20 mouse cellular contexts compared by ENCODE assay signal in genomic region chr5:118291453-118291852, GRCm38 (mm10). TPM values are rescaled to one million over a fixed set of nuclear protein-coding genes. Genes with fewer than 3 reads are reported as not detected.
A peak's percentile ranks its signal among the peaks of the same experiment; 100 is the strongest.
DNase-seq lines count a peak whose midpoint lies in the region; ATAC-seq and TF ChIP-seq lines count a peak whose summit lies in the region.
"Had no signal": no experiment of that assay in that cellular context is flagged by ENCODE, and none has a peak within 500 bp of the region (broad histone marks: within the 10 kb centered on the region; RNA-seq: fewer than 3 reads in every experiment).

No protein-coding gene starts in this region.

- 0 out of 2 replicates have a peak, but pooled peaks have one; percentile 5 for TF ChIP-seq CTCF in kidney, adult 2 months (conservative IDR thresholded peaks at IDR 0.05; ENCODE audit: insufficient read depth, insufficient read length, low read depth, low read length)
- peak; percentile 23; the same call in 1 of the 2 replicates for TF ChIP-seq CTCF in lung, postnatal 0 days (IDR thresholded peaks at IDR 0.05)
- TF ChIP-seq CTCF in ES-Bruce4 (IDR thresholded peaks at IDR 0.05; ENCODE audit: low read depth, low read length) = peak; percentile 45

- H3K4me2 ChIP-seq in lung, postnatal 0 days (replicated peaks; ENCODE audit: low read depth, low read length) = no peak overlapping the region
- H3K4me2 ChIP-seq: embryonic facial prominence, embryonic 13.5 days; midbrain, embryonic 11.5 days; neural tube, embryonic 12.5 days had no signal

- no peaks in the 10 kb centered on the region for H3K36me3 ChIP-seq in kidney, adult 2 months (ENCODE audit: control insufficient read depth, insufficient read depth, low read length)
- no peaks in the 10 kb centered on the region for H3K36me3 ChIP-seq in lung, postnatal 0 days (ENCODE audit: insufficient read depth, low read length)
- no peaks in the 10 kb centered on the region for H3K36me3 ChIP-seq in ES-Bruce4 (ENCODE audit: control insufficient read depth, insufficient read depth, low read length, poor library complexity, severe bottlenecking)
- H3K36me3 ChIP-seq: embryonic facial prominence, embryonic 13.5 days; G1E; neural tube, embryonic 12.5 days had no signal

- no peak overlapping the region for H3K27ac ChIP-seq in kidney, adult 2 months (ENCODE audit: insufficient read depth, low read depth, low read length)
- no peak overlapping the region for H3K27ac ChIP-seq in lung, postnatal 0 days (ENCODE audit: low read length)
- no peak overlapping the region for H3K27ac ChIP-seq in ES-Bruce4 (ENCODE audit: insufficient read depth, low read length)
- peak overlapping the region; percentile 91 for H3K27ac ChIP-seq in brown adipose tissue, adult 24 weeks (replicated peaks; ENCODE audit: low read depth, low read length)
- H3K27ac ChIP-seq: macrophage; neural tube, embryonic 12.5 days had no signal

- no peaks in the 10 kb centered on the region for H3K27me3 ChIP-seq in kidney, adult 2 months (replicated peaks; ENCODE audit: control insufficient read depth, insufficient read depth, low read length)
- no peaks in the 10 kb centered on the region for H3K27me3 ChIP-seq in lung, postnatal 0 days (replicated peaks; ENCODE audit: insufficient read depth, low read length)
- no peaks in the 10 kb centered on the region for H3K27me3 ChIP-seq in ES-Bruce4 (ENCODE audit: control insufficient read depth, insufficient read depth, low read length, poor library complexity, severe bottlenecking)
- H3K27me3 ChIP-seq: embryonic facial prominence, embryonic 13.5 days; neural tube, embryonic 12.5 days had no signal

- DNase-seq in kidney, adult 2 months = no peak
- no peak for DNase-seq in kidney, adult 18-20 months
- no peak for DNase-seq in lung, postnatal 0 days (ENCODE audit: low spot score)
- DNase-seq in lung, postnatal 10 days = no peak
- DNase-seq in embryo, embryonic 9.5 days (ENCODE audit: extremely low spot score) = no peak
- no peak for DNase-seq in ovary, postnatal 36 days (ENCODE audit: low spot score)
- DNase-seq: adrenal gland, postnatal 36 days; B cell, adult 2 months; cerebellum, adult 9-10 months; gastrocnemius, postnatal 14 days; kidney, postnatal 4 days; lung, adult 18-20 months had no signal

- no peaks in the 10 kb centered on the region for H3K4me1 ChIP-seq in kidney, adult 2 months (ENCODE audit: control insufficient read depth, insufficient read depth, low read length)
- H3K4me1 ChIP-seq in lung, postnatal 0 days (ENCODE audit: insufficient read depth, low read depth, low read length) = no peaks in the 10 kb centered on the region
- H3K4me1 ChIP-seq in ES-Bruce4 (ENCODE audit: control insufficient read depth, insufficient read depth, low read length) = no peaks in the 10 kb centered on the region
- peaks cover 13% of the 10 kb centered on the region for H3K4me1 ChIP-seq in brown adipose tissue, adult 24 weeks (ENCODE audit: control insufficient read depth, insufficient read depth, insufficient read length, low read length)

- H3K4me3 ChIP-seq in kidney, adult 2 months (ENCODE audit: insufficient read depth, low read depth, low read length) = no peak overlapping the region
- no peak overlapping the region for H3K4me3 ChIP-seq in lung, postnatal 0 days (ENCODE audit: low read depth, low read length)
- no peak overlapping the region for H3K4me3 ChIP-seq in ES-Bruce4 (ENCODE audit: low read depth, low read length)
- no peak overlapping the region for H3K4me3 ChIP-seq in brown adipose tissue, adult 24 weeks (ENCODE audit: insufficient read depth, low read depth, low read length)
- H3K4me3 ChIP-seq: embryonic facial prominence, embryonic 13.5 days; neural tube, embryonic 12.5 days had no signal

- ATAC-seq in lung, postnatal 0 days = no peak
- ATAC-seq: forebrain, embryonic 14.5 days had no signal

- H3K9ac ChIP-seq in lung, postnatal 0 days (replicated peaks; ENCODE audit: low read depth) = no peak overlapping the region
- no peak overlapping the region for H3K9ac ChIP-seq in ES-Bruce4 (ENCODE audit: low read depth, poor library complexity, severe bottlenecking)
- H3K9ac ChIP-seq: embryonic facial prominence, embryonic 13.5 days; neural tube, embryonic 12.5 days had no signal

- no peak for TF ChIP-seq EP300 in lung, postnatal 0 days (IDR thresholded peaks at IDR 0.05)
- TF ChIP-seq EP300 in ES-Bruce4 (IDR thresholded peaks at IDR 0.05; ENCODE audit: insufficient read depth, low read depth, low read length) = no peak

- WGBS in kidney, adult 2 months = 88% methylated on average over 4 of the region's 4 CpGs
- WGBS in lung, postnatal 0 days = 98% methylated on average over 4 of the region's 4 CpGs

- H3K9me3 ChIP-seq in lung, postnatal 0 days (ENCODE audit: low read length) = no peaks in the 10 kb centered on the region
- H3K9me3 ChIP-seq in ES-Bruce4 (replicated peaks; ENCODE audit: control insufficient read depth, insufficient read depth, low read length, poor library complexity, severe bottlenecking) = no peaks in the 10 kb centered on the region
- H3K9me3 ChIP-seq: embryonic facial prominence, embryonic 13.5 days; G1E; neural tube, embryonic 12.5 days had no signal

- TF ChIP-seq POLR2A in kidney, adult 2 months (IDR thresholded peaks at IDR 0.05; ENCODE audit: low read depth, low read length) = no peak
- no peak for TF ChIP-seq POLR2A in ES-Bruce4 (IDR thresholded peaks at IDR 0.05; ENCODE audit: insufficient read depth, low read length)

RNA-seq across cellular contexts. Expression of gene 2410131K14Rik, which starts 46.4 kb away (rescaled TPM):
- 10.0 and 11.0 TPM in 2 replicates for polyA plus RNA-seq in kidney, adult 2 months (2012; rRNA removed)
- 4.5 and 4.9 TPM in 2 replicates for polyA plus RNA-seq in lung, postnatal 0 days (2015; fragmentation: Nextera tagmentation; extraction: Ambion mirVana)
- 8.0 and 9.4 TPM in 2 replicates for polyA plus RNA-seq in ES-Bruce4 (2011; ENCODE audit: insufficient read depth, insufficient read length, low read depth, missing spikeins)
- 11.3 and 12.3 TPM in 2 replicates for polyA plus RNA-seq in brown adipose tissue, adult 24 weeks (2012; ENCODE audit: insufficient read depth, insufficient read length, missing spikeins)

RNA-seq across cellular contexts. Expression of gene Rnft2, which starts 46.5 kb away (rescaled TPM):
- polyA plus RNA-seq in kidney, adult 2 months (2012; rRNA removed) = 1.8 and 2.9 TPM in 2 replicates
- 0.14 and 0.23 TPM in 2 replicates for polyA plus RNA-seq in lung, postnatal 0 days (2015; fragmentation: Nextera tagmentation; extraction: Ambion mirVana)
- polyA plus RNA-seq in ES-Bruce4 (2011; ENCODE audit: insufficient read depth, insufficient read length, low read depth, missing spikeins) = 7.8 and 10.3 TPM in 2 replicates
- polyA plus RNA-seq in brown adipose tissue, adult 24 weeks (2012; ENCODE audit: insufficient read depth, insufficient read length, missing spikeins) = 1.7 and 2.9 TPM in 2 replicates
